Mouse (Mus musculus) liver, embryonic 14.5 days (tissue): Measurements from ENCODE around the gene Rps6kb2.

Experiments
- CTCF ChIP-seq: IDR thresholded peaks from 2 replicates; pipeline ENCODE4 v1.5.1; 2016; ENCODE audit warnings: antibody characterized with exemption, low read depth, control low read depth
- EP300 ChIP-seq: IDR thresholded peaks from 2 replicates; pipeline ENCODE4 v1.6.1; 2016; ENCODE audit warnings: antibody characterized with exemption, low read depth

- no peak for TF ChIP-seq CTCF
- no peak for TF ChIP-seq EP300
These were observed 42.7 kb downstream of the Rps6kb2 start for GRCm38 (mm10) chr19:4120496-4120895.
